Mouse (Mus musculus): ENCODE measurements around the gene Pde6h. TPM values are rescaled to one million over a fixed set of nuclear protein-coding genes. Genes with fewer than 3 reads are reported as not detected.

Gene Pde6h
- total and polyA plus RNA-seq, 2 experiments, result under 0.01 to 0.05 TPM

- H3K36me3 ChIP-seq (ENCODE audit: control insufficient read depth, insufficient read depth, low read length), result no peaks in the 10 kb centered on the region
- no peaks in the 10 kb centered on the region for H3K79me2 ChIP-seq (ENCODE audit: control insufficient read depth, insufficient read depth, low read length)
- H3K27ac ChIP-seq (replicated peaks; ENCODE audit: insufficient read depth, low read depth, low read length), result no peak overlapping the region
- DNase-seq (ENCODE audit: extremely low read depth, low read depth, low spot score), result no peak
- 85% methylated on average over 3 of the region's 3 CpGs for WGBS
- no peaks in the 10 kb centered on the region for H3K27me3 ChIP-seq (ENCODE audit: control insufficient read depth, insufficient read depth, low read length)
- H3K4me1 ChIP-seq (ENCODE audit: control insufficient read depth, insufficient read depth, low read length), result no peaks in the 10 kb centered on the region
- H3K4me3 ChIP-seq (ENCODE audit: insufficient read depth, low read depth, low read length), result no peak overlapping the region
- H3K9ac ChIP-seq (ENCODE audit: low read depth, low read length), result no peak overlapping the region
- TF ChIP-seq POLR2A (IDR thresholded peaks at IDR 0.05; ENCODE audit: extremely low read depth, insufficient read depth, low read length) (no peak), CTCF (IDR thresholded peaks at IDR 0.05; ENCODE audit: low read depth, low read length) (no peak)
Observed at GRCm38 (mm10) chr6:136999009-136999408, 75.4 kb downstream of the Pde6h start.

- no peak overlapping the region for H3K9ac ChIP-seq (ENCODE audit: low read depth, low read length)
- no peaks in the 10 kb centered on the region for H3K4me1 ChIP-seq (ENCODE audit: control insufficient read depth, insufficient read depth, low read length)
- H3K27ac ChIP-seq (replicated peaks; ENCODE audit: insufficient read depth, low read depth, low read length), result no peak overlapping the region
- H3K27me3 ChIP-seq (ENCODE audit: control insufficient read depth, insufficient read depth, low read length), result no peaks in the 10 kb centered on the region
- H3K36me3 ChIP-seq (ENCODE audit: control insufficient read depth, insufficient read depth, low read length), result no peaks in the 10 kb centered on the region
- no peak overlapping the region for H3K4me3 ChIP-seq (ENCODE audit: insufficient read depth, low read depth, low read length)
- H3K79me2 ChIP-seq (ENCODE audit: control insufficient read depth, insufficient read depth, low read length), result no peaks in the 10 kb centered on the region
- TF ChIP-seq POLR2A (IDR thresholded peaks at IDR 0.05; ENCODE audit: extremely low read depth, insufficient read depth, low read length) (no peak), CTCF (IDR thresholded peaks at IDR 0.05; ENCODE audit: low read depth, low read length) (peak; percentile 42)
- 91% methylated on average over 15 of the region's 15 CpGs for WGBS
- no peak for DNase-seq (ENCODE audit: extremely low read depth, low read depth, low spot score)
Observed at GRCm38 (mm10) chr6:136999707-137000446, 76.2 kb downstream of the Pde6h start.

- no peak for TF ChIP-seq CTCF (IDR thresholded peaks at IDR 0.05; ENCODE audit: low read depth, low read length)
- TF ChIP-seq POLR2A (IDR thresholded peaks at IDR 0.05; ENCODE audit: extremely low read depth, insufficient read depth, low read length), result no peak
- WGBS, result 72% methylated on average over 10 of the region's 10 CpGs
- H3K27me3 ChIP-seq (ENCODE audit: control insufficient read depth, insufficient read depth, low read length), result no peaks in the 10 kb centered on the region; the same call in 1 of the 2 replicates
Observed at GRCm38 (mm10) chr6:137000706-137001105, 77.1 kb downstream of the Pde6h start.

GRCm38 (mm10) chr6:137001267-137002168, 77.9 kb downstream of the Pde6h start:
- TF ChIP-seq CTCF (IDR thresholded peaks at IDR 0.05; ENCODE audit: low read depth, low read length), result no peak
- TF ChIP-seq POLR2A (IDR thresholded peaks at IDR 0.05; ENCODE audit: extremely low read depth, insufficient read depth, low read length), result no peak
- WGBS, result 79% methylated on average over 6 of the region's 6 CpGs
- no peaks in the 10 kb centered on the region; the same call in 1 of the 2 replicates for H3K27me3 ChIP-seq (ENCODE audit: control insufficient read depth, insufficient read depth, low read length)
- no peaks in the 10 kb centered on the region for H3K4me1 ChIP-seq (ENCODE audit: control insufficient read depth, insufficient read depth, low read length)
- H3K27ac ChIP-seq (replicated peaks; ENCODE audit: insufficient read depth, low read depth, low read length), result no peak overlapping the region
- H3K79me2 ChIP-seq (ENCODE audit: control insufficient read depth, insufficient read depth, low read length), result no peaks in the 10 kb centered on the region
- no peaks in the 10 kb centered on the region for H3K36me3 ChIP-seq (ENCODE audit: control insufficient read depth, insufficient read depth, low read length)
- H3K4me3 ChIP-seq (ENCODE audit: insufficient read depth, low read depth, low read length), result no peak overlapping the region
- no peak for DNase-seq (ENCODE audit: extremely low read depth, low read depth, low spot score)
- no peak overlapping the region for H3K9ac ChIP-seq (ENCODE audit: low read depth, low read length)

More at GRCm38 (mm10) chr6:137000706-137001105, 77.1 kb downstream of the Pde6h start:
- Histone ChIP-seq H3K27ac (replicated peaks; ENCODE audit: insufficient read depth, low read depth, low read length) (no peak overlapping the region), H3K36me3 (ENCODE audit: control insufficient read depth, insufficient read depth, low read length) (no peaks in the 10 kb centered on the region), H3K4me3 (ENCODE audit: insufficient read depth, low read depth, low read length) (no peak overlapping the region), H3K79me2 (ENCODE audit: control insufficient read depth, insufficient read depth, low read length) (no peaks in the 10 kb centered on the region), H3K4me1 (ENCODE audit: control insufficient read depth, insufficient read depth, low read length) (no peaks in the 10 kb centered on the region), H3K9ac (ENCODE audit: low read depth, low read length) (no peak overlapping the region)
- DNase-seq (ENCODE audit: extremely low read depth, low read depth, low spot score), result no peak

- 83% methylated on average over 5 of the region's 5 CpGs for WGBS
- TF ChIP-seq CTCF (IDR thresholded peaks at IDR 0.05; ENCODE audit: low read depth, low read length), result no peak
- no peak overlapping the region for H3K27ac ChIP-seq (replicated peaks; ENCODE audit: insufficient read depth, low read depth, low read length)
- H3K79me2 ChIP-seq (ENCODE audit: control insufficient read depth, insufficient read depth, low read length), result no peaks in the 10 kb centered on the region
- no peak for DNase-seq (ENCODE audit: extremely low read depth, low read depth, low spot score)
- H3K4me3 ChIP-seq (ENCODE audit: insufficient read depth, low read depth, low read length), result no peak overlapping the region
- no peaks in the 10 kb centered on the region for H3K36me3 ChIP-seq (ENCODE audit: control insufficient read depth, insufficient read depth, low read length)
- H3K9ac ChIP-seq (ENCODE audit: low read depth, low read length), result no peak overlapping the region
- no peaks in the 10 kb centered on the region for H3K4me1 ChIP-seq (ENCODE audit: control insufficient read depth, insufficient read depth, low read length)
- no peaks in the 10 kb centered on the region; the same call in 1 of the 2 replicates for H3K27me3 ChIP-seq (ENCODE audit: control insufficient read depth, insufficient read depth, low read length)
Observed at GRCm38 (mm10) chr6:137002169-137002514, 78.5 kb downstream of the Pde6h start.

Measured in liver, adult 2 months (tissue).